Mouse (Mus musculus): ENCODE measurements around the gene Sc5d.

DNA sequence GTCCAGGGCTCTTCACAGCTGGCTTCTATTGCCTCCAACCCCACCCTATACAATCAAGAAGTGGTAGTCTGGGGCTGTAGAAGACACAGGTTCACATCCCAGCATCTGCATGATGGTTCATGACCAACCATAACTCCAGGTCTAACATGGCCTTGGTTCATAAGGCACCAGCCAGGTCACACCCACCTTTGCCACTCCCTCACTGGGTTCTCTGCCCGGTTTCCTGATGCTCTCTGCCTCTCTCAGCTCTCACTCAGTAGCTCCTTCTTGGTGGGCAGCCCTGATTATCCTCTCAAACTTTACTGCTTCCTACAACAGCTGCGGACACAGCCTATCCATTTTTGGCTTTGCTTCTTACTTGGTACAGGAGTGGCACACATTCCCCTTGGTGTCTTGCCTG lies 33.7 kb downstream of the Sc5d start:
- TF ChIP-seq CTCF (IDR thresholded peaks at IDR 0.05; ENCODE audit: insufficient read depth, low read length) (no peak), POLR2A (IDR thresholded peaks at IDR 0.05; ENCODE audit: borderline replicate concordance, extremely low read depth, low read depth, low read length) (no peak)

All from lung, adult 2 months (tissue).